Mouse (Mus musculus): ENCODE measurements at regions not wholly inside any gene's neighbourhood (a gene's known extent, or its start where the extent isn't known, plus 50 kb on each side); places are given as distances from the start of the nearest gene placed in this dataset.

GRCm38 (mm10) chr13:112121110-112121509, 167.1 kb upstream of the Ankrd55 start:
- no peak for TF ChIP-seq POLR2A (IDR thresholded peaks at IDR 0.05; ENCODE audit: insufficient read depth, low read length)
- no peak for TF ChIP-seq CTCF (IDR thresholded peaks at IDR 0.05; ENCODE audit: low read depth, low read length)
- TF ChIP-seq EP300 (IDR thresholded peaks at IDR 0.05; ENCODE audit: insufficient read depth, low read depth, low read length): no peak

All from ES-Bruce4 (cell line).